Mouse (Mus musculus): ENCODE measurements around the gene Aloxe3. TPM values are rescaled to one million over a fixed set of nuclear protein-coding genes. Genes with fewer than 3 reads are reported as not detected.

Gene Aloxe3
- total RNA-seq, 2 experiments from 2014 or later: 5.8 to 6.6 TPM

DNA sequence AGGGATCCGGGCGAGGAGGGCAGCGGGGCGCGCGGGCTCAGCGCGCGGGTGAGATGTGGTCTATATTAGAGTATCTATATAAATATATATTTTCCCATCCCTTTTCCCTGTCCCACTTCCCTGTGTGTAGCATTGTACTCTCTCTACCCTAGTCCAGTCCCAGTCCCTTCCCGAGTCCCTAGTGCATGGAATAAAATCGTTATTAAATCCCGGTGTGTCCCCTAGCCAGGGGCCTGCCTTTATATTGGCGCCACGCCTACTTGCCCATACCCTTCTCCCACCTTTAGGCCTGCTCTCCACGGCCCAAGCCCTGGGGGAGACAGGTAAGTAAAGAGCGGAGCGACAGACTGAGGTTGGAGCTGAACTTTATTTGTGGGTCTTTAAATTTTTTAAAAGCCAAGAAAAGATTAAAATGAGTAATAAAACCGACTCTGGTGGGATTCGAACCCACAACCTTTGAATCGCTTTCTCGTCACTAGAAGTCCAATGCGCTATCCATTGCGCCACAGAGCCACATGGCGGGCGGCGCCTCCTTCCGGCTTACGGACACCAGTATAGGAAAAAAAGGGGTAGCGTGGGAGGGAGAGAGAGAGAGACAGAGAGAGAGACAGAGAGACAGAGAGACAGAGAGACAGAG, 2.5 kb upstream of the Aloxe3 start:
- DNase-seq (ENCODE audit: low spot score in 2 of 2): peak; percentile 96

DNA sequence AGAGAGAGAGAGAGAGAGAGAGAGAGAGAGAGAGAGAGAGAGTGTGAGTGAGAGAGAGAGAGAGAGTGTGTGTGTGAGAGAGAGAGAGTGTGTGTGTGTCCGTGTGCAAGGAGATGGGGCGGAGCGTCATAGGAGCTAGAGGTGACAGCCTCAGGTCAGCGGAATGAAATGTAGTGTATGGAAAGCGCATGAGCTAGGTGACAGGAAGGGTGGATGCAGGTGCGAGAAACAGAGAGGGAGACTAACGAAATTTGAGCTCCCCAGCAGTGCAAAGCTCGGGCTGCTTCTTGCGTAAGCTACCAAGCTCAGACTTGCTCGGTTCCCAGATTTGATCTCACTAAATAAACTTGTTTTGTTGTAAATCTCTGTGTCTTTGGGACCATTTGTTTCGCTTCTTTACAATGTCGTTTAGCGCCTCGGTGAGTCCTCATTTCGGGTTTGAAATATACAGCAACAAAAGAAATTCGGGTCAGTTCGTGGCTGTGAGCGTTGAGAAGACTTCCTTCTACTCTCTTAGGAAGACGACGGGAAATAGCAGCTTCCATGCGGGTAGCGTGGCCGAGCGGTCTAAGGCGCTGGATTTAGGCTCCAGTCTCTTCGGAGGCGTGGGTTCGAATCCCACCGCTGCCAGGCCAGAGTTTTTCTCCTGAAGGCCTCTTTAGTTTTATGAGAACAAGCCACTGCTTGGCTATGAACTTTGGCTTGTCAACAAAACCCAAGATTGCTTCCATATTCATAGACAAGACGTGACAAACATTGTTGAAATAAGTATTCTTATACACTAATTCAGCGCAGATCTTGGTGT, 1.8 kb upstream of the Aloxe3 start:
- peak; percentile 91 to 95 for DNase-seq (ENCODE audit: low spot score in 2 of 2)

DNA sequence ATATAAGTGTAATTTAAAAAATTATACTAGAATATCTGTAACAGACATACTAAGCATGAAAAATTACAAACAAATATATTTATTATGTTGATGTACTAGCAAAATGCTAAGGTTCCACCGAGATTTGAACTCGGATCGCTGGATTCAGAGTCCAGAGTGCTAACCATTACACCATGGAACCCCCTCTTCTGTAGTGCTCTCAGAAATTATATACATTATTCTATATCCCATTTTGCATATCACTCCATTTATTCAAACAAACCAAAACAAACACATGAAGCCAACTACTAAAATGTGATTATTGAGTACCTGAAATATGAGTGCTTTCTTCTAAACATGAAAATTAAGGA, 1.2 kb upstream of the Aloxe3 start:
- DNase-seq (ENCODE audit: low spot score in 2 of 2): peak; percentile 68 to 73

DNA sequence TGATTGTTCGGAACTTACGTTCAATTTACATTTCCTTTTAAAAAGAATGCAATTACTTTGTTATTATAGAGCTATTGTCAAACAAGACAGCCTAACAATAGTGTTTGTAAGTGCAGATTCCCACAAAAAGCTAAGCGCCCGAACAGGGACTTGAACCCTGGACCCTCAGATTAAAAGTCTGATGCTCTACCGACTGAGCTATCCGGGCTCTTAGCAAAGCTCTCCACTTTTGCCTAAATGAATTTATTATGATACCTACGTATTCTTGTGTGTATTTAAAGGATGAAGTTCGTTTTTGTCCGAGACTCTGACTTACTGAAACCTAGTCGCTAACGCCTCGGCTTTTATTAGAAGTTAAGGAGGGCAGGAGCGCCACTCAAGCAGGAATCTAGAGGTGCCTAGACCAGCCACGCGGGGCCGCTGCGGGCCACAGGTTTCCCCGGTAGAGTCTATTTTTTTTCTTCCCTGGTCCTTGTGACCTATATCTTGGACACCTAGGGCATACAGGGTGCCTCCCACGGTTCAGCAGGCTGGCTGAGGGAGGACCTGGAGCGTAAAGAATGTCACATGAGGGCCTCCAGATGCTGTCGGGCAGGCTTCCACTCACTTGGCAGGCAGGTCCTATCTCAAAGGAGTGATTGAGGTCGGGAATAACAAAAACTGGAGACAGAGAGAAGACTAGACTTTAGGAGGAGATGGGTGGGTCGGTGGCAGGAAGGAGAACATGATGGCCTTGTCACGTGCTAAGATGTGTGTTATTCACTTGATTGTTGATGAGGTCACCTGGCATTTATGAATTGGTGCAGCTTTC, 450 bp upstream of the Aloxe3 start:
- DNase-seq (ENCODE audit: low spot score in 2 of 2): peak; percentile 78 to 83

DNA sequence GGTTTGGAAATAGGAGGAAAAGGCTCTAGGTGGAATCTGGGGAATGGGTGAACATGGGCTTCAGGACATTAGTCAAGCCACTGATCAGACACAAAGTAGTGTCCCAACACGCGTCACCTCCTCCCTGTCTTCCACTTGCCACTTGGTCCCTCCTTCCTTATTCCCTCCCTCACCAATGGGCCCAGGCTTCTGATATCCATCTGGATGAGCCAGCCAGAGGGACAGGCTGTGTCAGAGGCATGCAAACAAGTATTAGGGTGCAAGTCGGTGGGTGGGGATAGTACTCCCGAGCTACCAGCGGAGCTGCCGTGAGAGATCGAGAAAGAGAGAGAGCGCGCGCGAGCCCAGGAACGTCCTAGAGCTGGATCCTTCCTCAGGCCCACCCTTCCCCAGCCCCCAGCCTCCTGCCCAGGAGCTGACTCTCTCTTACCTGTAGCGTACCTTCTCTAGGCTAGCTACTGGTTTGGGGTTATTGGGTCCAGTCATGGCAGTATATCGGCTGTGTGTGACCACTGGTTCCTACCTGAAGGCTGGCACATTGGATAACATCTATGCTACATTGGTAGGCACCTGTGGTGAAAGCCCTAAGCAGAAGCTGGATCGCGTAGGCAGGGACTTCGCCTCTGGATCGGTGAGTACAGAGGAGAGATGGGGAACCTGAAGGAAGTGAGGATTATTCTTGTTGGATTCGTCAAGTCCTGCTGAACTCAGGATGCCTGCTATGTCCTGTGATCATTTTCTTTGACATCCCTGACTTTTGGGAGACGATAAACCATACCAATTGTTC, 416 bp downstream of the Aloxe3 start:
- no peak for DNase-seq (ENCODE audit: low spot score in 2 of 2)

DNA sequence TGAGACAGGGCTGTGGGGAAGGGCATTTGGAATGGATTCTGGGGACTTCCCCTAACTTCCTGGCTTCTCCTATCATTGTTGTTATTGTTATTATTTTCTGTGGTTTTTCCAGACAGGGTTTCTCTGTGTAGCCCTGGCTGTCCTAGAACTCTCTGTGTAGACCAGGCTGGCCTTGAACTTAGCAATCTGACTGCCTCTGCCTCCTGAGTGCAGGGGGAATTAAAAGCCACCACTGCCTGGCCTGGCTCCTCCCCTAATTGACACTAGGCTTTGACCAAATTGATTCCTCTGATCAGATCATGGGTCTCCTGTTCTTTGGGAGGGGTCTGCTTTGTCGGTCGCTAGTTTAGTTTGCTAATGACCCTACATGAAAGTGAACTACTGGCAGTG, 1.0 kb downstream of the Aloxe3 start:
- no peak for DNase-seq (ENCODE audit: low spot score in 2 of 2)

DNA sequence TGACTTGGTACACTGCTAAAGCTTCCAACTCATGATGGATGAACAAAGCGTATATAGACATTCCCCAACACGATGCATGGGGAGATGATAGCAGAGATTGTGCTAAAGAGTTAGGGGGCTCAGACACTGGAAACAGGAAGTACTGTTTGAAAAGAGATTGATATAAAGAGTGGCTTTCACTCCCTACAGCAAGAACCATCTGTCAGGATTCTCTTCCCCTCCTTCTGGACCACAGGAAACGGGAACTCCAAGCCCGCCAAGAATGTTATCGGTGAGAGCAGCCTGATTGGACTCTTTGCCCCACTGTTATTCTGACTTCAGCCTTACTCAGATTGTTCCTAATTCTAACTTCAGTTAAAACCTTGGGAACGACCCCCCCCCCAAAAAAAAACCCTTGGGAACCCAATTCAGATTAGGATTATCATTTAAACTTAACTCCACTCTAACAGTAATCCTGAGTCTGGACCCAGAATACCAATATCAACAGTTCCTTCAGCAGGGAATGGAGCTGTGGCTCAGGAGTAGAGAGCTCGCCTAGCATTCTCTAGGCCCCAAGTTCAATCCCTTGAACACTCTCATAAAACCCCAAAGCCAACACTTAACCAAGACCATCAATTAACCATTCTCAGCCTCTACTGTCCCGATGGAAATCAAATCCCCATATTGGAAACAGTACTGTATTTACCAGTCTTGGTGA, 2.9 kb downstream of the Aloxe3 start:
- DNase-seq (ENCODE audit: low spot score in 2 of 2): no peak

DNA sequence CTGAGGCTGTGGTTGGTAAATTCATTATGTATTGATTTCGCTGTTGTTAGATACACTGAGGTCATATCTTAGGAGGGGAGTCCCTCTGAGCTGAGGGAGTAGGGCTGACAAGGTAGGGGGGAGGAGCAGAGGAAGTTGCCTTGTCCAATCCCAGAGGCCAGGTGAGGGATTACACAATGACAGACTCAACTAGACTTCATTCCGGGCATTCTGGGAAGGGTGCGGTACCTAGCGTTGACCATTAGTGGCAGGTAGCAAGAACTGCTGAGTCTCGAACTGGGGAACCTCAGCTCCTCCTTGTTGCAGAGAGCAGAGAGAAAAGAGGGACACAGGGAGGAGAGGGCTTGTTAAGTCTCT, 7.8 kb downstream of the Aloxe3 start:
- no peak for DNase-seq (ENCODE audit: low spot score in 2 of 2)

DNA sequence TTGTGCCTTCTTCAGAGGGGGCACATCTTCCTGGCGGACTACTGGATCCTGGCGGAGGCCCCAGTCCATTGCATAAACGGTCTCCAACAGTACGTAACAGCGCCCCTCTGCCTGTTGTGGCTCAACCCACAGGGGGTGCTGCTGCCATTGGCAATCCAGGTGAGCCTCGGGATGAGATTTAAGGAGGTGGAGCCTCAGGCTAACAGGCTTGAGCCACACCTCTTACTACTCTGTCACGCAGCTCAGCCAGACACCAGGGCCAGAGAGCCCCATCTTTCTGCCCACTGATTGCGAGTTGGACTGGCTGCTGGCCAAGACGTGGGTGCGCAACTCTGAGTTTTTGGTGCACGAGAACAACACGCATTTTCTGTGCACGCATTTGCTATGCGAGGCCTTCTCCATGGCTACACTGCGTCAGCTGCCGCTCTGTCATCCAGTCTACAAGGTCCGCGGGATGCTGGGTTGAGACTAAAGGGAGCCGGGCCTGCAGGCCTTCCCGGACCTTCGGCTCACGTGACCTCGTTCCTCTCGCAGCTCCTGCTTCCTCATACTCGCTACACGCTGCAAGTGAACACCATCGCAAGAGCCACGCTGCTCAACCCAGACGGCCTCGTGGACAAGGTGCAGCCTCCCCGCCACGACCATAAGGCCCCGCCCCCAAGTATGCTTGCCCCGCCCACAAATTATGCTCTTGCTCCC, 8.4 kb downstream of the Aloxe3 start:
- DNase-seq (ENCODE audit: low spot score in 2 of 2): peak; percentile 73 to 80

DNA sequence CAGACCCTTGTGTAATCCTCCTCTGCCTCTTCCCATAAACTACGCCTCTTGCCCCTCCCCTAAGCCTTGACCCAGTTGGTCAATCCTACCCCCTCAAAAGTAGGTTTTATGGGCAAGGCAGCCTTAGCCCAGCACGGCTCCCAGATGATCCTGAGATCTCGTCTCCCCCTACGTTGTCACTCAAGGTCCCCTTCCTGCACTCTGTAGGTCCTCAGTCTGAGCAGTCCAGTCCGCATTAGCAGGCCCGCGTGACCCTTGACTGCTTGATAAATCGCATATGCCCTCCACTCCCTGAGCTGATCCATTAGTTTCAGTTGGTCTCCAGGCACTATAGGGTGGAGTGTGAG, 8.9 kb downstream of the Aloxe3 start:
- DNase-seq (ENCODE audit: low spot score in 2 of 2): no peak

DNA sequence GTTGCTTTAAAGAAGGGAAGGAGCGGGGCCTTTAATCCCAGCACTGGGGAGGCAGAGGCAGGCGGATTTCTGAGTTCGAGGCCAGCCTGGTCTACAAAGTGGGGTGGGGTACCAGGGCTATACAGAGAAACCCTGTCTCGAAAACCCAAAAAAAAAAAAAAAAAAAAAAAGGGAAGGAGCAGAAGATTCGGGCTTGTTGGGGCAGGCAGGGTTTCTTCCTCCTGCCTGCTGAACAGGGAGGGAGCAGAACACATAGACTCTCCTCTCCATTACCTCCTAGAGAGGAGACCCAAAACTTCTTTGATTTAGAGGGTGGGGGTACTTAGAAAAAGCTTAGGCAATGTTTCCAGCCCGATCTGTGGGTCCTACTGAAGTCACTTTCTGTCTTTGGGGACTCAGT, 9.7 kb downstream of the Aloxe3 start:
- DNase-seq (ENCODE audit: low spot score in 2 of 2): no peak

DNA sequence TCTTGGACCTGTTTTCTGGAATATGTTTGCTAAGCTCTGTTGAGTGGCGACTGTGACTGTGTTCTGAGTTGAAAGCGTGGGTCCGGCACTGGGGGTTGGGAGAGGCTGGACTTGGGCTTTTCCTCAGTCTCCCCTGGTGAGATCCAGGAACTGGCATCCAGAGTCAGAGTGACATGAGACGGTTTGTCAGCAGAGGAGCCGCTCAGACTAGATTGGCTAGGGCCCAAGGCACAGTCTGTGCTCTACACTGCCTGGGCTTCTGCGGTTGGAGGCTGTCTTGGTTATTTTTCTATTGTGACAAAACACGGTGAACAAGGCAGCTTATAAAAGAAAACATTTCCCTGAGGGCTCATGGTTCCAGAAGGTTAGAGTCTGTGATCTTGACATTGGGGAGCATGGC, 21.9 kb downstream of the Aloxe3 start:
- no peak for DNase-seq (ENCODE audit: low spot score in 2 of 2)

DNA sequence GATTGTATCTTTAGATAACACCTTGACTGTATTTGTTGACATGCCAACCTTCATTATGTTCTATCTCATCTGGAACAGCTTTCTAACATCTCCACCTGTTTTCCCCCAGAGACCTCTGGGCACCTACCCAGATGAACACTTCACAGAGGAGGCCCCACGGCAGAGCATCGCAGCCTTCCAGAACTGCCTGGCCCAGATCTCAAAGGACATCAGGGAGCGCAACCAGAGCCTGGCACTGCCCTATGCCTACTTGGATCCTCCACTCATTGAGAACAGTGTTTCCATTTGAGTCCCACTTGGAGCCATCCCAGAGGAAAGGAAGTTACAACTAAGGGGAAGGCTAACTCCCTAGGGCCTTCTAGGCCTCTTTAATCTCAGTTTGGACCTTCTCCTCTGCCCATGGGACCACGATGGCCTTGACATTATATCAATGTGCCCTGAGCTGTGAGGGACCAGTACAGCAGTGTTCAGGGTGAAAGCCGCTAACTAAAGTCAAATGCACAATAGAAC, 22.8 kb downstream of the Aloxe3 start:
- DNase-seq (ENCODE audit: low spot score in 2 of 2): no peak

DNA sequence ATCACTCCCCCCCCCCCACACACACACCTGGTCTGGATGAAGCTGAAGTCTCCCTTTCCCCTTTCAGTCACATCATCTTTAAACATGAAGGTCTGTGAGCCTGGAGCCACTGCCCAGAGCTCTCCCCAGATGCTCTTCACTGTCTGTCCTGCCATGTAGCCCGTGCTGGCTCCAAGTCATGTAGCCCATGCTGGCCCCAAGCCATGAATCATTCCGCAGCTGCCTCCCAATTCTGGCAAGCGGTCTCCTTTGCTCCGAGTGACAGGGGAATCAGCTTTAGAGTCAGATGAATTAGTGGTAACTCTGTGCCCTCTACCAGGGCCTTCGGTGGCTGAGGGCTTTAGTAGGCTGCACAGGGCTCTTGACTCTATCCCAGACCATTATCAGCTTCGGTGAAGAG, 24.0 kb downstream of the Aloxe3 start:
- peak; percentile 45 to 54 for DNase-seq (ENCODE audit: low spot score in 2 of 2)

DNA sequence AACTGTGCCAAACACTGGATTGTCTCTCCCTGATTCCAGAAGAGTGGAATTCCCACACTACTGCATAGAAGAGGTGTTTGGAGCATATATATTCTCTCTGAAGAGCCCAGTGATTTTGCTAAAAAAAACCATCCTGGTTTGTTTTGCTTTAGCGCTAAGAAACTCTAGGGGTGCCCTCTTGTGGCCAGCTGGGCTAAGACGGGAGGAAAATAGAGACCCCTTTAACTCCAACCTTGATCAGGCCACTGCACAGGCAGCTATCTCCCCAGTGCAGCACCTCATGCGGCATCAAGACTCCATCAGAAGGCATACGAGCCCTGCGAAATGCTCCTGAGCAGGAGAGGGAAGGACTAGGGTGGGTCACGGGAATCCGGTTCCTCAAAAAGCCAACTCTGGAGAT, 24.7 kb downstream of the Aloxe3 start:
- peak; percentile 79 to 82 for DNase-seq (ENCODE audit: low spot score in 2 of 2)

DNA sequence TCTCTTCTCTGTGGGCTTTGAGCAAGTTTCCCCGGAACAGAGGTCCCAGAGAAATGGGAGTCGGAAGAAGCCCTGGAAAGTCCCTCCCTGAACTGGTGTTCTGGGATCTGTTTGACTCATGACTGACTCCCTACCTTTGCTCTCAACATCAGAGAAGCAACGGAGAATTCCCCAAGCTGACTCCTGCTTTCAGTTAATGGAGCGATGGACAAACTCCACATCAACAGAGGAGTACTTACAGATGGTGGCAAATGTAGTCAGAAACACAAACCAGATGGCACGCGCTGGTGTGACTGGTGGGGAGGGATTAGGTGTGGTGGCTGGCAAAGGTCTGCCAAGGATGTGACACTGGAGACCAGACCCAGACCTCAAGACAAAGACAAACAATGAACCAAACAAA, 25.3 kb downstream of the Aloxe3 start:
- DNase-seq (ENCODE audit: low spot score in 2 of 2): no peak

DNA sequence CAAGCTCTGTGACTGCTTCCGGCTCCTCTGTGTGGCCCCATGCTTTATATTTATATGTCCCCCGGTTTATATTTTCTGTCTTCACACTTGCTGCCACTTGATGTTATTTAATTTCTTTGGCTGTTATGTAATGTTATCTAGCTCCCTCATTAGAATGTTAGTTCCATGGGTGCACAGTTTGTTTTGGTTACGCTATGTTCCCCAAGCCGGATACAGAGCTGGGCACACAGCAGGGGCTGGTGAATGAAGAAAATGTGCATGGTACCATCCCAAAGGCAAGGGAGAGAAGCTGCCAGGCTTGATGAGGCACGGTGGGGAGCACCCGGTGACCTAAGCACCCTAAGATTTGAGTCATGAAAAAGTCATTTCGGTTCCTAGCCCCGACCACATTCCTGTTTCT, 28.1 kb downstream of the Aloxe3 start:
- no peak for DNase-seq (ENCODE audit: low spot score in 2 of 2)

DNA sequence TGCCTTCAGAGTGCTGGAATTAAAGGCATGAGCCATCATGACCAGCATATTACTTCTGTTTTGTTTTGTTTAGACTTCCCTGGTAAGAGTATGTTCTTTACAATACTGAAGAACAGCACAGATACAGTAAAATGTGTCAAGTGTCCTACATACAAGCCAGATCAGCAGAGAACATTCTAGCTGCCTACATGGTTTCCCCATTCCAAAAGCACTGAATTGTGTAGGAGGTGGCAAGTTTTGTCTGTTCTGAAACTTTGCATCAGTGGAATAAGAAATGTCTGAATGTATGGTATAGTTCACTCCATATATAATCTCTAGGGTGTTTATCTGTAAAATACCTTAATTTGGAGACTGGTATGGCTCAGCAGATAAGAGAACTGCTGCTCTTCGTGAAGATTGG, 29.7 kb downstream of the Aloxe3 start:
- no peak for DNase-seq (ENCODE audit: low spot score in 2 of 2)

DNA sequence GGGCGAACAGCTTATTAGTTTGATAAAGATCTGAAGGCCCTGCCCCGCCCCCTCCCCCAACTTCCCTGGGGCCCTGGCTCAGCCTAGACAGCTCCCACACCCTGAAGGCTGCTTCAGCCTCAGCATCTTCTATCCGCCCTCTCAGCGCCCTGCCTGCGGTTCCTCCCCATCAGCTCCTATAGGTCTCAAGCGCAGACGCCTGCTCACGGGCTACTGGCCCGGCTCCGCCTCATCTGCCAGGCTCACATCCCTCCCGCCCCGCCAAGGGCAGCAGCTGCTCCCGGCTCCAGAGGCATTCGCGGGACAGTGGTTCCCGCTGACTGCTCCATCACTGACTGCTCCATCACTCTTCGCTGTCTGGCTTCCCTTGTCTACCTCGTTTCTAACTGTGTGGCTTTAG, 31.1 kb downstream of the Aloxe3 start, which contains the start of gene Alox12b:
Alox12b (plus strand) TSS at position 190 of the 400 bp plus-strand sequence.
- no peak for DNase-seq (ENCODE audit: low spot score in 2 of 2)

DNA sequence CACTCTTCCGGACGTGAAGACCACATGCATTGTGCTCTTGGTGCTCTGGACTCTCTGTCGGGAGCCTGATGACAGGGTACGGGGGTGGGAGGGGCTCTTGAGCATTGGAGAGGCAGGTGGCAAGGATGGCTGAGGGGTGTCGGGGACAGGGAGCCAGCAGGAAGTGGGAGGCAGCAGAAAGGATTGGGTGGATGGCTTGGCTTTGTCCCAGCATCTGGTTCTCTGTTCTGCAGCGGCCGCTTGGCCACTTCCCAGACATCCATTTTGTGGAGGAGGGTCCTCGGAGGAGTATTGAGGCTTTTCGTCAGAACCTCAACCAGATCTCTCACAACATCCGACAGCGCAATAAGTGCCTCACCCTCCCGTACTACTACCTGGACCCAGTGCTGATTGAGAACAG, 43.6 kb downstream of the Aloxe3 start:
- DNase-seq (ENCODE audit: low spot score in 2 of 2): peak in 1 of 2 experiments; percentile 21
